Mouse (Mus musculus) heart, embryonic 15.5 days (tissue): ENCODE results near the gene Mfsd11. TPM values are rescaled to one million over a fixed set of nuclear protein-coding genes. Genes with fewer than 3 reads are reported as not detected.

Experiments used
- ATAC-seq: fragments of 200-750 bp; cut with Nextera tagmentation; replicated peaks from 2 replicates; pipeline ENCODE4 v1.8.0; 2017; ENCODE audit warnings: low read depth, moderate TSS enrichment; ENCODE audit not compliant: insufficient number of reproducible peaks, insufficient read depth, low FRiP score
- H3K27ac ChIP-seq: fragments of 300-500 bp; sonication (generic); 2 replicates; pipeline ENCODE4 v1.5.1; 2015; ENCODE audit warnings: mild to moderate bottlenecking, inconsistent platforms
- H3K27me3 ChIP-seq: fragments of 300-500 bp; sonication (generic); 2 replicates; pipeline ENCODE4 v1.6.1; 2015; ENCODE audit warnings: inconsistent platforms
- H3K36me3 ChIP-seq: fragments of 300-500 bp; sonication (generic); 2 replicates; pipeline ENCODE4 v1.6.1; 2015; ENCODE audit warnings: mild to moderate bottlenecking, inconsistent platforms
- H3K4me1 ChIP-seq: fragments of 300-500 bp; sonication (generic); replicated peaks from 2 replicates; pipeline ENCODE4 v1.6.1; 2015; ENCODE audit warnings: inconsistent platforms
- H3K4me2 ChIP-seq: fragments of 300-500 bp; sonication (generic); 2 replicates; pipeline ENCODE4 v1.6.1; 2015; ENCODE audit warnings: inconsistent platforms, mild to moderate bottlenecking, moderate library complexity
- H3K4me3 ChIP-seq: fragments of 300-500 bp; sonication (generic); 2 replicates; pipeline ENCODE4 v1.5.1; 2015; ENCODE audit warnings: mild to moderate bottlenecking, inconsistent platforms
- H3K9ac ChIP-seq: fragments of 300-500 bp; sonication (generic); 2 replicates; pipeline ENCODE4 v1.6.1; 2015; ENCODE audit warnings: mild to moderate bottlenecking, inconsistent platforms
- H3K9me3 ChIP-seq: fragments of 300-500 bp; sonication (generic); replicated peaks from 2 replicates; pipeline ENCODE4 v1.6.1; 2016; ENCODE audit warnings: inconsistent platforms
- WGBS: fragments of 180-500 bp; shearing (Covaris S2); methylation state at CpG from one replicate; pipeline ENCODE4 v1.1.7; 2015; ENCODE audit warnings: mixed read lengths; 5-methylcytosine and 5-hydroxymethylcytosine counted together
- polyA plus RNA-seq: library from polyadenylated mRNA; unstranded; fragments of >200 nt; fragmentation: Nextera tagmentation; extraction: Ambion mirVana; gene quantifications from 2 replicates; pipeline ENCODE4 v1.2.1, GENCODE M21; 2015

The Mfsd11 gene
- polyA plus RNA-seq, 1 experiment from 2014 or later: 38.6 TPM

DNA sequence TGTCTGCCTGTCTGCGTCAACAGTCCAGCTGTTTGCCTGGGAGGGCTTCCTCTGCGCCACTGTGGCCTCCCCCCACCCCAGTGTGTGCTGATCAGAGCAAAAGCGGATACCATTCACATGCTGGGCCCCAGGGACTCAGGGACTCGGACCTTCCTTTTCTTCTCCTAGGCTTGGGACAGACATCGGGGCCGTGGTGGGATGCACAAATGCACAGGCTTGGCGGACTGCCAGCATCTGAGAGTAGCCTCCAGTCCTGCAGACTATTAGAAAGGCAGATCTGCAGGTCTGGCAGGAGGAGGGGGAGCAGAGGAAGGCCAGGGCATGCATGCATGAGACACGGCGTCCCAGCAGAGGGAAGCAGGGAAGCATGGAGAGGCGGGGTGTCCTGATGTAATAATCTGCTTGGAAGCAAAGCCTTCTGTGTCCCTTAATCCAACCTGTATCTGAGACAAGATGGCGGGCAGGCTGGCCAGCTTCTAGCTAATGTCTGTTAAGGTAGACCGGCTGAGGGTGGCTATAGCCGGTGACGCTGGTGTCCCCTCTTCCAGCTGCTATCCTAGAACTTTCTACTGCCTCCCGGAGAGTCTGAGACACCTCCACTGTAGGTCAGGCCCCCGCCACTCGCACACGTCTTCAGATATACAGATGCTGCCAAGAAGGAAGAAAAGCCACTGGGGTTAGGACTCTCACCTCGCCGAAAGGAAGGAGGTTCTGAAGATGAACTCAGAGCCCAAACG is 39.3 kb upstream of the Mfsd11 start:
- Histone ChIP-seq H3K4me2 (no peak overlapping the region), H3K27me3 (no peaks in the 10 kb centered on the region), H3K27ac (peak overlapping the region; percentile 86), H3K36me3 (no peaks in the 10 kb centered on the region), H3K9me3 (no peaks in the 10 kb centered on the region), H3K9ac (no peak overlapping the region), H3K4me3 (no peak overlapping the region), H3K4me1 (peaks cover 57% of the 10 kb centered on the region)
- WGBS: 48% methylated on average over 21 of the region's 21 CpGs
- 0 out of 2 replicates have a peak, but pooled peaks have one; percentile 4 for ATAC-seq

DNA sequence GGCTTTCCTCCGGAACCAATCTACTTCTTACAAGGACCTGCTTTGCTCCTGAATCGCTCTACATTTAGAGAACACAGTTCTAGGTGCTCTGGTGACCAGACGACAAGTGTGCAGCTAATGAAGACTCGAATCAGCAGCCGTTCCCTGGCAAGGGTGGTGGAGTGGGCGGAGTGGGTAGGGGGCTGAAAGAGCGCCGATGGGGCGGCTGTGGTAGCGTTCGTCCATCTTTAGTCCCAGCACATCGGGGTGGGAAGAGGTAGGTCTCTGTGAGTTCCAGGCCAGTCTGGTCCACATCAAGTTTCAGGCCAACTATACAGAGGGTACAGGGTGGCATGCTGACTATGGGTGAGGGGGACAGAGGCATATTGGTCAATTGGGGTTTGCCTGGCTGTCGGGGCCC is 38.6 kb upstream of the Mfsd11 start:
- no peak overlapping the region for H3K4me3 ChIP-seq
- no peak overlapping the region for H3K4me2 ChIP-seq
- WGBS: 78% methylated on average over 13 of the region's 13 CpGs
- H3K4me1 ChIP-seq: peaks cover 57% of the 10 kb centered on the region
- no peak for ATAC-seq
- H3K9me3 ChIP-seq: no peaks in the 10 kb centered on the region
- no peaks in the 10 kb centered on the region for H3K27me3 ChIP-seq
- H3K9ac ChIP-seq: no peak overlapping the region
- no peaks in the 10 kb centered on the region for H3K36me3 ChIP-seq
- H3K27ac ChIP-seq: peak overlapping the region; percentile 86

DNA sequence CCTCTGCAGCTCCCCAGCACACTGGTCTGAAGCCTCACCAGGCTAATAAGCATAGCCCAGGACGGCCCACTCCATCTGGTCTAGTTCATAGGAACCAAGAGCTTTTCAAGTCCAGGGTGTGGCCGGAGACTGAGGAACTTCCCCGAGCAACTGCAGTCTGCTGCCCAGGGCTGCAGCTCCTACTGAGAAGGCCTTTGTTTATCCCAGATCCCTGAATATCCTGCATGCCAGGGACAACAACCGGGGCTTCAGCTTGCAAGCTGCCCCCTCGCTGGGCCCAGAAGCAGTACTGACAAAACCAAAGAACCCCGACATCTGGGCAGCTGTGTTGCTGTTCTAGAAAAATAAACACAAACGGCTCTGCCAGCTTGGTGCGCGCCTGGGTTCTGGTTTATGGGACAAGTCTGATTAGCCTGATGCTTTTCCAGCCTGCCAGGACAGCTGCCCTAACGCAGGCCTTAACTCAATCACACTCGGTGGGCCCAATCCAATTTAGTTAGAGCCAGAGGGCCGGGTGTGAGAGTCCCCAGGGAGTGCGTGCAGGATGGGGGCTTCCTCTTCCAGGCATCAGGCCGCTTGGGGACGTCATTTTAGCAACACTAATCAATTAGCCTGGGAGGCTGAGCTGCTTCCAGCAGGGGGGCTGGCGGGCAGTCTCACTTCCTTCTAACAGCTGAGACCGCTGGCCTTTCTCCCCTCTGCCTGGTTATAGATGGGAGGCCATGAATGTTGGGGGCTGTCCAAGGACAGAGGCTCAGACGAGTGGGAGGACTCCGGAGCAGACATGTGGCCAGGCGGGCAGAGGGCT is 38.0 kb upstream of the Mfsd11 start:
- 30% methylated on average over 20 of the region's 20 CpGs for WGBS
- Histone ChIP-seq H3K27me3 (no peaks in the 10 kb centered on the region), H3K36me3 (no peaks in the 10 kb centered on the region), H3K4me2 (peak overlapping the region; percentile 21), H3K9me3 (no peaks in the 10 kb centered on the region), H3K9ac (no peak overlapping the region), H3K4me3 (no peak overlapping the region), H3K4me1 (peaks cover 64% of the 10 kb centered on the region), H3K27ac (peak overlapping the region; percentile 86)
- ATAC-seq: peak; percentile 32; the same call in 1 of the 2 replicates

DNA sequence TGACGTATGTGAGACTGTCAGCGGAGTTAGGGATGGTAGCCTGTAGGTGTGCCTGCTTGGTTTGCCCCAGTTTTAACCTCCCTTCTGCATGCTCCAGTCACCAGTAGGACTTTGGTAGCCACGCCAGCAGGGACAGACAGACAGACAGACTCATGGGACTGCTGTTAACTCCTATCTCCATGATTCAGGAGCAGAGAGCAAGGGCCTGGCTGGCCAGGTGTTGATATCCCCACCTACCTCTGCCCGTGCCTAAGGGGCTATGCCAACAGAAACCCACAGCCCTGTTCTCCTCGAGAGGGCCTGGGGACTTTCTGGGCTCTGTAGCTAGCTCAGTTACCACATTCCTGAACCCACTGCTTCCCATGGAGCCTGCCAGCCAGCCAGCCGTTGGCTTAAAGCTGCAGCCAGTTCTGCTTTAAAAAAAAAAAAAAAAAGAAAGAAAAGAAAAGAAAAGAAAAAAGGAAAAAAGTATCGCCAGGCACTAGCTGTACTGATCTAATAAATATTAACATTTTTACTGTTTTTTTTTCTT is 37.3 kb upstream of the Mfsd11 start:
- H3K4me3 ChIP-seq: no peak overlapping the region
- ATAC-seq: no peak

DNA sequence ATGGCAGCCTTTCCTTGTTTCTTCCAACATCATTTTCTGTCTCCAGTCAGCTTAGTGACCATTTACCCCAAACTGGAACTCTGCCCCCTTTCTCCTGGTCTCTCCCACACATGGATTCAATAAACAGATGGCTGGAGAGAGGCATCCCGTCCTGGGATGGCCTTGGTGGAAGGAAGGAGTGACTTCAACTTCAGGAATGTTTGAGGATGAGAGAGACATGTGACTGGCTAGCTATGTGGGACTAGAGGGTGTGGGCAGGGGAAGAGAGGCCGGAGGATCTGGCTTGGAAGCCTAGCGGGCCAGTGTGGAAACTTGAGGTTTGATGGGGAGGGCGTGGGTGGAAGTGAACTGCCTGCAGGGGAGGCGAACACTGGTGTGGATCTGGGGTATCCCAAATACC is 35.5 kb upstream of the Mfsd11 start:
- no peak for ATAC-seq
- WGBS: 65% methylated on average over 5 of the region's 5 CpGs
- Histone ChIP-seq H3K27ac (peak overlapping the region; percentile 18; the same call in 1 of the 2 replicates), H3K4me2 (no peak overlapping the region), H3K9ac (no peak overlapping the region), H3K4me1 (peaks cover 76% of the 10 kb centered on the region), H3K9me3 (no peaks in the 10 kb centered on the region), H3K36me3 (no peaks in the 10 kb centered on the region), H3K27me3 (no peaks in the 10 kb centered on the region), H3K4me3 (no peak overlapping the region)

More for the DNA sequence above, 37.3 kb upstream of the Mfsd11 start:
- Histone ChIP-seq H3K4me1 (peaks cover 69% of the 10 kb centered on the region), H3K27me3 (no peaks in the 10 kb centered on the region), H3K9me3 (no peaks in the 10 kb centered on the region), H3K4me2 (peak overlapping the region; percentile 21; the same call in 1 of the 2 replicates), H3K9ac (peak overlapping the region; percentile 41), H3K36me3 (no peaks in the 10 kb centered on the region), H3K27ac (peak overlapping the region; percentile 86)
- WGBS: 31% methylated on average over 7 of the region's 7 CpGs

DNA sequence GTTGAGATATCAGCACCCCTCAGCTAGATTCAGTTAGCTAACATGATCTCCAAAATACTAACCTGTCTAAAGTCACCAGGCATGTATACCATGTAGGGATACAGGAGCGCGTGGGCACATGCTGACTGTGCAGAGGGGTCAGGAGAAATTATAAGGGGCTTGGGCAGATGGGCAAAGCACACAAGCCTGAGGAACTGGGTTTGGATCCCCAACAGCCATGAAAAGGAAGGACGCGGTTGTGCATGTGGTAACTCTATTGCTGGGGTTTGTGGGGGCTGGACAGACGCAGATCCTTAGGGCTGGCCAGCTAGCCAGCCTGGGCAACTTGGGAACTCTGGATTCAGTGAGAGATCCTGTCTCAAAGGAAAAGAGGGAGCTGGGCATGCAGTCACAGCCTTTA is 34.7 kb upstream of the Mfsd11 start:
- Histone ChIP-seq H3K9ac (no peak overlapping the region), H3K27ac (no peak overlapping the region), H3K4me2 (no peak overlapping the region), H3K27me3 (no peaks in the 10 kb centered on the region), H3K4me3 (no peak overlapping the region), H3K9me3 (no peaks in the 10 kb centered on the region), H3K36me3 (no peaks in the 10 kb centered on the region), H3K4me1 (peaks cover 78% of the 10 kb centered on the region)
- 95% methylated on average over 5 of the region's 5 CpGs for WGBS
- no peak for ATAC-seq

DNA sequence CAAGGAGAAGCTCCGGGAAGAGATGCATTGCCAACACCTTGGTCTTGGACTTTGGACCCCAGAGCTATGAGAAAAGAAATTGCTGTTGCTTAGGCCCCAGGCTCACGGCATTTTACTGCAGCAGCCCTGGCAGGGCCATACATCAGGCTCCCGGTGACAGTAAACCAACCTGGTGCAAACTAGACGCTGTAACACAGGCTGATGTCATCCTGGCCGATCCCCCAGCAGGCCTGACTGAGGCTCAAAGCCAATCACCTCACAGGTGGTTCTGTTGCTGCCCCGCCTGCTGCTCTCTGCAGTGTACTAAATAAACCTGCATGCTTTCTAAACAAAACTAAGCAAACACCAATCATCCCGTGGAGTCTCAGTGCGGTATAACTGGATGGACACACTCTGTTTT is 33.5 kb upstream of the Mfsd11 start:
- 0 out of 2 replicates have a peak overlapping the region, but pooled peaks have one; percentile 18 for H3K27ac ChIP-seq
- H3K27me3 ChIP-seq: no peaks in the 10 kb centered on the region
- H3K36me3 ChIP-seq: no peaks in the 10 kb centered on the region
- no peak overlapping the region for H3K9ac ChIP-seq
- no peaks in the 10 kb centered on the region for H3K9me3 ChIP-seq
- ATAC-seq: no peak
- WGBS: 51% methylated on average over 8 of the region's 8 CpGs
- no peak overlapping the region for H3K4me3 ChIP-seq
- H3K4me2 ChIP-seq: no peak overlapping the region
- peaks cover 69% of the 10 kb centered on the region for H3K4me1 ChIP-seq

DNA sequence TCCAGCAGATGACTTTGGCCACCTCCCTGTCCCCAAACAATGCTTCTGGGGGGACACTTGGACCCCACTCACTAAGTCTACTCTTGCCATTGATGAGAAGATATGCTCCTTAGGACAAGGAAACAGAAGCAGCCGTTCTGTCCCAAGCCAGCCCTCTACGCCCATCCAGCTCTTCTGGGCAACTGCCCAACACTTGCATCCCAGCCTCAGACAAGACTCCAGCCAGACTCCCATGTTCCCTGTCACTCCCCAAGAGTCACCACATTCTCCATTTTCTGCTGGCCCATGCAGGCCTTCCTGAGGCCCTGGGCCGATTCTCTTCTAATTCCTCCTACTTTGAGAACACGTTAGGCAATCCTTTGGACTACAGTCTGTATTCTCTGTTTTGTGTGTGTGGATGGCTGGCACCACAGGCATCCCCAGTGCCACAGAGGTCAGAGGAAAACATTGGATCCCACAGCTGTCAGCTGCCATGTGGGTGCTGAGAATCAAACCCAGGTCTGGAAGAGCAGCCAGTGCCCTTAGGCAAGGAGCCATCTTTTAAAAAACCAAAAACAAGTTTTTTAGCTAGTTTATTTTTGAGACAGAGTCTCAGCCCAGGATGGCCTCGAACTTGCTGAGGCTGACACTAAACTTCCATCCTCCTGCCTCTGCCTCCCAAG is 32.2 kb upstream of the Mfsd11 start:
- no peak for ATAC-seq

DNA sequence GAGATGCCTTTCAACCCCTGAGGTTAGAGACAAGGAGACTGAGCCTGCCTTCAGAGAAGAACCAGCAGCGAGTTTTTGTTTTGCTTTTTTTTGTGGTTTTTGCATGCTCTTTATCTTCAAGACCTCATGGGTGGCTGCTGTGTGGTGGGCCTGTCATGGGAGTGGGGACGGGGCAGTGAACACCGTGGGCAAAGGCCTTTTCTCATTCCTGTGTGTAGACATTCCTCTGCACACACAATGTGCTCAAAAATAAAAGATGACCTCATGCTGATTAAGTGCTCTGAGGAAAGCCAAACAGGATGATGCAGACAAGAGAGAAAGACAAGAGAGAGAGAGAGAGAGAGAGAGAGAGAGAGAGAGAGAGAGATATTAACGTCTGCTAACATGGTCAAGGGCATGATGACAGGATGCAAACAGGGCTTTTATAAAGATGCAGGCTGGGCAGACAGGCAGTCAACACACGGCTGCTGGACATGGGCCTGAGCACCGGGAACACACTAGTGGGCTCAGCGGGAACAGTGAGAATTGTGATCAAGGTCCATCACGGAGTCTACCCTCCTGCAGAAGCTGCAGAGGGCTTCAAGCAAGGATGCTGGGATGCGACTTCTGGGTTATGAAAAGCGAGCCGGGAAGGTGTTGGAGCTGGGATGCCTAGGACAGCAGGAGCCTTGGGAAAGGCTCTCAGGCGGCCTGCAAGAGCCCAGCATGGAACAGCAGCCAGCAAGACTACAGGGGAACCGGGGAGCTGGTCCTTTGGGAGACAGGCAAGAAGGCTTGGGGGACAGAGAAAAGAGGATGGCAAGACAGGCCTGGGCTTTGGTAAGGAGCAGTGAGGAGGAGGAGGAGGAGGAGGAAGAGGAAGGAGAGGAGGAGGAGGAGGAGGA is 30.9 kb upstream of the Mfsd11 start:
- ATAC-seq: peak; percentile 72
- Histone ChIP-seq H3K36me3 (no peaks in the 10 kb centered on the region), H3K4me2 (peak overlapping the region; percentile 41), H3K9me3 (no peaks in the 10 kb centered on the region), H3K27me3 (no peaks in the 10 kb centered on the region), H3K27ac (peak overlapping the region; percentile 85), H3K4me1 (peaks cover 53% of the 10 kb centered on the region), H3K4me3 (0 out of 2 replicates have a peak overlapping the region, but pooled peaks have one; percentile 10), H3K9ac (peak overlapping the region; percentile 40)
- 23% methylated on average over 13 of the region's 13 CpGs for WGBS

More for the DNA sequence above, 32.2 kb upstream of the Mfsd11 start:
- WGBS: 68% methylated on average over 5 of the region's 5 CpGs
- H3K27me3 ChIP-seq: no peaks in the 10 kb centered on the region
- H3K36me3 ChIP-seq: no peaks in the 10 kb centered on the region
- no peak overlapping the region for H3K9ac ChIP-seq
- no peak overlapping the region for H3K4me2 ChIP-seq
- H3K9me3 ChIP-seq: no peaks in the 10 kb centered on the region
- peaks cover 55% of the 10 kb centered on the region for H3K4me1 ChIP-seq
- H3K4me3 ChIP-seq: no peak overlapping the region
- H3K27ac ChIP-seq: peak overlapping the region; percentile 85

DNA sequence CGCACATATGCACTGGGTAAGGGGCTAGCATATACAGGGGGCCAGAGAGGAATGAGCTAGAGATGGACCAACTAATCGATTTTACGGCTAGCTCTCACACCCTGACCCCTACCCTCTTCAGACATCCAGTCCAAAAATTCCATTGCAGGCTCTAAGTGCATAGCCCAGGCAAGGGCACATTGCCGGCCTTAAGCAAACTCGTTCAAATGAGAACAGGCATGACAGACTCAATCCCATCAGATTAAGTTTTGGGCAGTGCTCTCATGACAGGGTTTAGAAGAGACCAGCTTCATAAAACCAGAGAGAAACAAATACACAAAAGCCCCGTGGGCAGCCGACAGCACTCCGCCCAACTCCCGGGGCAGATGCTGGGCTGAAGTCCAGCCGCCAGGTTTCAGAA is 30.0 kb upstream of the Mfsd11 start:
- Histone ChIP-seq H3K4me3 (no peak overlapping the region), H3K27ac (peak overlapping the region; percentile 85), H3K4me2 (peak overlapping the region; percentile 41), H3K9ac (no peak overlapping the region), H3K27me3 (no peaks in the 10 kb centered on the region), H3K36me3 (no peaks in the 10 kb centered on the region), H3K9me3 (no peaks in the 10 kb centered on the region), H3K4me1 (peaks cover 54% of the 10 kb centered on the region)
- ATAC-seq: no peak
- 59% methylated on average over 10 of the region's 10 CpGs for WGBS
